Mouse (Mus musculus) heart, embryonic 13.5 days (tissue): ENCODE measurements at regions not wholly inside any gene's neighbourhood (a gene's known extent, or its start where the extent isn't known, plus 50 kb on each side); places are given as distances from the start of the nearest gene placed in this dataset.
"Not testable (repeated sequence)": the region's sequence is repeated elsewhere in the genome, so short reads cannot be mapped to it uniquely, and the experiment has no call there.

Source experiments
- ATAC-seq: fragments of 200-750 bp; cut with Nextera tagmentation; 2 replicates; pipeline ENCODE4 v1.8.0; 2017; ENCODE audit warnings: moderate TSS enrichment; ENCODE audit not compliant: insufficient number of reproducible peaks, low FRiP score, low TSS enrichment; ENCODE audit errors: extremely low read depth
- H3K27ac ChIP-seq: fragments of 300-500 bp; sonication (generic); replicated peaks from 2 replicates; pipeline ENCODE4 v1.5.1; 2015; ENCODE audit warnings: moderate library complexity, mild to moderate bottlenecking, inconsistent platforms
- H3K27me3 ChIP-seq: fragments of 300-500 bp; sonication (generic); replicated peaks from 2 replicates; pipeline ENCODE4 v1.6.1; 2015; ENCODE audit warnings: mild to moderate bottlenecking, inconsistent platforms
- H3K36me3 ChIP-seq: fragments of 300-500 bp; sonication (generic); 2 replicates; pipeline ENCODE4 v1.6.1; 2015; ENCODE audit warnings: mild to moderate bottlenecking, inconsistent platforms
- H3K4me1 ChIP-seq: fragments of 300-500 bp; sonication (generic); 2 replicates; pipeline ENCODE4 v1.6.1; 2015; ENCODE audit warnings: inconsistent platforms
- H3K4me2 ChIP-seq: fragments of 300-500 bp; sonication (generic); 2 replicates; pipeline ENCODE4 v1.6.1; 2015; ENCODE audit warnings: inconsistent platforms, mild to moderate bottlenecking, moderate library complexity
- H3K4me3 ChIP-seq: fragments of 300-500 bp; sonication (generic); 2 replicates; pipeline ENCODE4 v1.5.1; 2015; ENCODE audit warnings: moderate library complexity, mild to moderate bottlenecking, inconsistent platforms
- H3K9ac ChIP-seq: fragments of 300-500 bp; sonication (generic); 2 replicates; pipeline ENCODE4 v1.6.1; 2015; ENCODE audit warnings: inconsistent platforms, mild to moderate bottlenecking, moderate library complexity
- H3K9me3 ChIP-seq: fragments of 300-500 bp; sonication (generic); 2 replicates; pipeline ENCODE4 v1.6.1; 2016; ENCODE audit warnings: inconsistent platforms
- WGBS: fragments of 180-500 bp; shearing (Covaris S2); methylation state at CpG from one replicate; pipeline ENCODE4 v1.1.7; 2015; ENCODE audit warnings: mixed read lengths; 5-methylcytosine and 5-hydroxymethylcytosine counted together

GRCm38 (mm10) chr1:17545311-17545710, 600.4 kb downstream of the Crisp4 start:
- no peak overlapping the region for H3K9ac ChIP-seq
- WGBS: 79% methylated on average over 1 of the region's 2 CpGs
- H3K27me3 ChIP-seq: no peaks in the 10 kb centered on the region
- H3K4me3 ChIP-seq: no peak overlapping the region
- H3K27ac ChIP-seq: no peak overlapping the region
- no peak overlapping the region for H3K4me2 ChIP-seq
- no peaks in the 10 kb centered on the region for H3K36me3 ChIP-seq
- no peak for ATAC-seq
- H3K9me3 ChIP-seq: no peaks in the 10 kb centered on the region
- H3K4me1 ChIP-seq: no peaks in the 10 kb centered on the region

GRCm38 (mm10) chr1:17538160-17538559, 607.5 kb downstream of the Crisp4 start:
- no peak for ATAC-seq
- Histone ChIP-seq H3K27me3 (no peaks in the 10 kb centered on the region), H3K27ac (no peak overlapping the region), H3K4me1 (no peaks in the 10 kb centered on the region), H3K36me3 (no peaks in the 10 kb centered on the region), H3K9ac (no peak overlapping the region), H3K4me3 (no peak overlapping the region), H3K4me2 (no peak overlapping the region), H3K9me3 (peaks cover 4% of the 10 kb centered on the region; the same call in 1 of the 2 replicates)

DNA sequence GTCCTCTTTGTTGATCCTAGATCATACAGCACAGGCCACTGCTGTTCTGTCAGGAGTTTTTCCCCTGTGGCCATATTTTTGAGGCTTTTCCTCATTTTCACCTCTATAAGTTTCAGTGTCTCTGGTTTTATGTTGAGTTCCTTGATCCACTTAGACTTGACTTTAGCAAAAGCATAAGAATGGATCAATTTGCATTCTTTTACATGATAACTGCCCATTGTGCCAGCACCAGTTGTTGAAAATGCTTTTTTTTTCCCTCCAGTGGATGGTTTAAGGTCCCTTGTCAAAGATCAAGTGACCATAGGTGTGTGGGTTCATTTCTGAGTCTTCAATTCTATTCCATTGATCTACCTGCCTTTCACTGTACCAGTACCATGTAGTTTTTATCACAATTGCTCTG, 614.4 kb downstream of the Crisp4 start:
- not testable (repeated sequence) for ATAC-seq, H3K9me3 ChIP-seq, H3K9ac ChIP-seq, H3K27me3 ChIP-seq, H3K27ac ChIP-seq, H3K36me3 ChIP-seq, H3K4me1 ChIP-seq, H3K4me3 ChIP-seq, H3K4me2 ChIP-seq

DNA sequence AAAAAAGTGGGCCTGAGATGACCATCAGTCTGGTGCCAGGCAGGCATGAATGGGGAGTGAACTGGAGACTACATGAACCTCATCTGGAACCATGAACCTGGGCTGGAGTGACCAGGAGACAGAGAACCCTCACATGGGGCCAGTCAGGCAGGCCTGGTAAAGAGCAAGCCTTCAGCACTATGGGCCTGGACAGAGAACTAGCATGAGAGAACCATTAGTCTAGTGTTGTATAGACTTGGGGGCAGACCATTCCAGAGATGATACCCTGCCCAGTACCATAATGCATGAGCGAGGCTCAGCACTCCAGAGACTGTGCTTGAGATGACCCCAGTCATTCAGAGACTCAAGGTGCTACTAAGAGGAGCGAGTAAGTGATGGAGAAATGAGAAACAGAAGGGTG, 625.6 kb downstream of the Crisp4 start:
- ATAC-seq: no peak
- Histone ChIP-seq H3K9ac (no peak overlapping the region), H3K4me3 (no peak overlapping the region), H3K9me3 (no peaks in the 10 kb centered on the region), H3K36me3 (no peaks in the 10 kb centered on the region), H3K4me2 (no peak overlapping the region), H3K4me1 (no peaks in the 10 kb centered on the region), H3K27ac (no peak overlapping the region), H3K27me3 (no peaks in the 10 kb centered on the region)
- 68% methylated on average over 2 of the region's 2 CpGs for WGBS

DNA sequence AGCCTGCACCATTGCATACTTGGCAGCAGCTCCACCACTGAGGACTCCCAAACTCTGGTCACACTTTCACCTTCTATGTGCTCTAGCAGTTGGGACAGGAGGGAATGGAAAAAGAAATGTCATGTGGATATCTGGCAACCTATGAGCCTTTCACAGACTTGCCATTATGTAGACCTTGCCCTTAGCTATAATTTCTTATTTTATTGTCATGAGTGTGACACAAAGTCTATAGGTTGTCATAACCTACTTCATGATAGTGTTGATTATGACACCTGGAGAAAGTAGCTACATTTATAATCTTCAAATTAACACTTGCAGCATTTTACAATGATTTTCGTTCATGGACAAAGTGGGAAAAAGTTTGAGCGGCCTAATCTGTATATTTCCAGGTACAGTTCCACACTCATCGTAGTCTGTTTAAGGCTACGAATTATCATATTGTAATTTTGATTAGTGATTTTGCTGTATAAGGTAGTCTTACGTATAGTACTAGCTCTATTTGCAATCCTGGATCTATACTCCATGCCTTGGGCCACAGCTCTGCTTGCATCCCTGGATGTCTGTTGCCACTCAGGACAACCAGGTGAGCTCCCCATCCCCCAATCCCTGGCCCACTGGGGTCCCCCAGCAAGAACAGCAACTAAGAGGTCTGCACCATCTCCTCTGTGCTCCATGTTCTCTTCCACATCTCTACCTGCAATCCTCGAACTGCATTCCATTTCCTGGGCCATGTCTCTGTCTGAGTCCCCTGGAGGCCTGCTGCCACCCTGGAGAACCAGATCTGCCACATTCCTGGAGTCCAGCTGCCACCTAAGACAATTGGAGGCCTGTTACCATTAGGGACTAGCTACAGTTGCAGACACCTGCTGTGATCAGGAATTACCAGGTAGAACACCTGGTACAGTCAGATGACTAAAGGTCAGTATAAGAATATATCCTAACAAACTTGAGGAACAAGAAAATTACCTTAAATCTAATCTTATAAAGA, 639.3 kb downstream of the Crisp4 start:
- Histone ChIP-seq H3K4me1 (no peaks in the 10 kb centered on the region), H3K4me3 (no peak overlapping the region), H3K9me3 (no peaks in the 10 kb centered on the region), H3K9ac (no peak overlapping the region), H3K27ac (no peak overlapping the region), H3K27me3 (no peaks in the 10 kb centered on the region), H3K4me2 (no peak overlapping the region), H3K36me3 (no peaks in the 10 kb centered on the region)
- WGBS: 77% methylated on average over 6 of the region's 6 CpGs
- ATAC-seq: no peak

GRCm38 (mm10) chr1:17493596-17493995, 652.1 kb downstream of the Crisp4 start:
- Histone ChIP-seq H3K27ac (no peak overlapping the region), H3K4me1 (no peaks in the 10 kb centered on the region), H3K27me3 (no peaks in the 10 kb centered on the region), H3K36me3 (no peaks in the 10 kb centered on the region), H3K4me2 (no peak overlapping the region), H3K9ac (no peak overlapping the region), H3K9me3 (no peaks in the 10 kb centered on the region), H3K4me3 (no peak overlapping the region)
- ATAC-seq: no peak
- WGBS: 80% methylated on average over 3 of the region's 3 CpGs

GRCm38 (mm10) chr1:17489854-17490202, 655.9 kb downstream of the Crisp4 start:
- not testable (repeated sequence) for H3K4me2 ChIP-seq, H3K27ac ChIP-seq, H3K4me3 ChIP-seq, H3K36me3 ChIP-seq, ATAC-seq, H3K27me3 ChIP-seq, H3K9ac ChIP-seq, H3K9me3 ChIP-seq, H3K4me1 ChIP-seq

DNA sequence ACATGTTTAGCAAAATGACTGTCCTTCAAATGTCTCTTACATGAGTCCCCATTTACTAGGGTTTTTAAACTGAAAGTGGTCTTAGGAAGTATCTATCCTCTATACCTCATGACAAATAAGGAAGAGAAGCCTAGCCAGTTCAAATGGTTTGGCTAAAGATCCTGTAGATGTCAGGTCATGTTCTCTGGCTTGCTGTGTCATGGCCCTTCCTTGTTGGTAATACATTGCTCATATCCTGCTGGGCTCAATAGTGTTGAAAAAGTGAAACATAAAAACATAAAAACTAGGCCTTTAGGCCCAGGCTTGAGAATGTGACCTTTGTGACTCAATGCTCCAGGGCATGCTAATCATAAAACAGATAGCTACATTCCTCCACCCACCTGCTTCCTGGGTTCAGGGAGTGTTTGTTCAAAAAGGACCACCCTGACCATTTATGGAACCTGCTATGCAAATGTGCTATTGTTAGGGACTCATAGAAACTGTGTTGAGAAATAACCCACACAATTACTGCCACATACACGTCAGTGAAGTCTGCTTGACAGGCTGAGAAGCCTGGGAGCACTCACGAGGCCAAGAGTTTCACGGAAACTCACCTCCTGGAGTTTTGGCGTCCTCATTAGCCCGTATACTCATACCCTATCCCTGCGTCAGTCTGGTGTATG, 656.4 kb downstream of the Crisp4 start:
- not testable (repeated sequence) for ATAC-seq, H3K4me1 ChIP-seq, H3K4me2 ChIP-seq, H3K9me3 ChIP-seq, H3K27ac ChIP-seq, H3K36me3 ChIP-seq, H3K27me3 ChIP-seq, H3K9ac ChIP-seq, H3K4me3 ChIP-seq
- 65% methylated on average over 6 of the region's 6 CpGs for WGBS

- no peaks in the 10 kb centered on the region for H3K9me3 ChIP-seq
- no peaks in the 10 kb centered on the region for H3K27me3 ChIP-seq
- no peak for ATAC-seq
- no peak overlapping the region for H3K4me2 ChIP-seq
- 66% methylated on average over 2 of the region's 2 CpGs for WGBS
- no peaks in the 10 kb centered on the region for H3K36me3 ChIP-seq
- H3K27ac ChIP-seq: no peak overlapping the region
- 0 out of 2 replicates have a peak, but pooled peaks cover 2% of the 10 kb centered on the region for H3K4me1 ChIP-seq
- H3K4me3 ChIP-seq: no peak overlapping the region
- H3K9ac ChIP-seq: no peak overlapping the region
These were observed 694.4 kb downstream of the Crisp4 start for GRCm38 (mm10) chr1:17451204-17451866.

DNA sequence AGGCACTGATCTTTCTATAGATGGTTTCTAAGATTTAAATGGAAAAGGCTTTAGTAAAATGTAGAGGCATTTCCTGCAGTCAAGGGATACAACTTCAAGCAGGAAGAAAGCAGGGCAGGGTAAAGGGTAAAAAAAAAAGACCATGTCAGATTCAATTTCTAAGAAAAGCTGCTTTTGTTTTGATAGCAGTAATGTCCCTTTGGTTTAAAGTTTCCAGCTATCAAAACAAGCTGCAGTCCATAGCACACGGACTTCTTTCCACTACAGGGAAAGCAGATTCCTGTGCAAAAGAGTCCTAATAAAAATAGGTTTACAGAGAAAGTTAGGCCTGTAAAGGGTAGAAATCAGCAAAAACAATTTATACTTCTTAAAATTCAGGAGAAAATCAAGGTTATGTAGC, 695.0 kb downstream of the Crisp4 start:
- WGBS: 33% methylated on average over 1 of the region's 1 CpGs
- Histone ChIP-seq H3K9me3 (no peaks in the 10 kb centered on the region), H3K27me3 (no peaks in the 10 kb centered on the region), H3K36me3 (no peaks in the 10 kb centered on the region), H3K9ac (no peak overlapping the region), H3K4me3 (no peak overlapping the region), H3K4me2 (no peak overlapping the region), H3K27ac (peak overlapping the region; percentile 55), H3K4me1 (0 out of 2 replicates have a peak, but pooled peaks cover 2% of the 10 kb centered on the region)
- ATAC-seq: no peak

- Histone ChIP-seq H3K4me2 (no peak overlapping the region), H3K4me3 (no peak overlapping the region), H3K9ac (no peak overlapping the region), H3K9me3 (no peaks in the 10 kb centered on the region), H3K36me3 (no peaks in the 10 kb centered on the region), H3K4me1 (0 out of 2 replicates have a peak, but pooled peaks cover 2% of the 10 kb centered on the region), H3K27ac (peak overlapping the region; percentile 55), H3K27me3 (no peaks in the 10 kb centered on the region)
- ATAC-seq: no peak
These were observed 695.4 kb downstream of the Crisp4 start for GRCm38 (mm10) chr1:17450295-17450694.
